ENCODE assay signal across 8 mouse cellular contexts in genomic region chr13:91370886-91371595, GRCm38 (mm10).
DNase-seq lines count a peak whose midpoint lies in the region; ATAC-seq lines count a peak whose summit lies in the region.

No protein-coding gene starts in this region.

- peak; percentile 93 for DNase-seq in adipocyte (ENCODE audit: low spot score)
- peak; percentile 98 for DNase-seq in embryo, embryonic 10 days (ENCODE audit: low spot score)
- DNase-seq in gastrocnemius, postnatal 10 days: peak; percentile 96
- peak; percentile 93 for DNase-seq in induced T-regulatory cell, adult 2 months (ENCODE audit: low read depth)
- DNase-seq in left cerebral cortex, adult 9 months (ENCODE audit: low spot score in 2 of 2): peak; percentile 93 to 96
- DNase-seq in right cerebral cortex, postnatal 14 days: peak; percentile 98
- DNase-seq in urinary bladder, postnatal 36 days (ENCODE audit: low spot score in 2 of 2): peak; percentile 92 to 94

- peak; percentile 82 for ATAC-seq in megakaryocyte progenitor cell, adult 5-6 weeks (replicated peaks; ENCODE audit: poor library complexity)

Comparison
In these comparisons a context has a peak if more than half of its experiments do, and no peak if none do; other contexts are left out.
1. Peak in every context shown above with its lines: DNase-seq and ATAC-seq.